Mouse (Mus musculus) brown adipose tissue, adult 24 weeks (tissue): ENCODE measurements around the gene 4930412O13Rik. TPM values are rescaled to one million over a fixed set of nuclear protein-coding genes. Genes with fewer than 3 reads are reported as not detected.

Experiments
- H3K27ac ChIP-seq: fragments of 200-500 bp; replicated peaks from 2 replicates; pipeline ENCODE4 v1.5.1; 2012; ENCODE audit warnings: low read depth, mild to moderate bottlenecking, low read length
- H3K4me1 ChIP-seq: fragments of 200-500 bp; 2 replicates; pipeline ENCODE4 v1.6.1; 2012; ENCODE audit warnings: low read length, mixed read lengths; ENCODE audit not compliant: control insufficient read depth, insufficient read depth, insufficient read length
- H3K4me3 ChIP-seq: fragments of 200-500 bp; 2 replicates; pipeline ENCODE4 v1.5.1; 2012; ENCODE audit warnings: low read depth, mild to moderate bottlenecking, low read length, moderate library complexity; ENCODE audit not compliant: insufficient read depth
- polyA plus RNA-seq: library from polyadenylated mRNA; stranded (reverse); fragments of >200 nt; gene quantifications from 2 replicates; pipeline ENCODE4 v1.2.4, GENCODE M21; 2012; ENCODE audit not compliant: missing spikeins, insufficient read depth, insufficient read length

The 4930412O13Rik gene
- not detected in 2 replicates for polyA plus RNA-seq

GRCm38 (mm10) chr2:9881051-9881591 lies at the start of gene 4930412O13Rik:
Gene 4930412O13Rik (plus strand): TSS chr2:9881252.
- H3K4me3 ChIP-seq, result no peak within 1 kb of the TSS; the same call in 1 of the 2 replicates
- H3K4me1 ChIP-seq, result peaks cover 4% of the 10 kb centered on the region; the same call in 1 of the 2 replicates
- no peak within 1 kb of the TSS for H3K27ac ChIP-seq

- no peaks in the 10 kb centered on the region for H3K4me1 ChIP-seq
- no peak overlapping the region for H3K27ac ChIP-seq
- no peak overlapping the region for H3K4me3 ChIP-seq
Observed at GRCm38 (mm10) chr2:9833712-9834111, 47.3 kb upstream of the 4930412O13Rik start.

- no peak overlapping the region for H3K4me3 ChIP-seq
- H3K27ac ChIP-seq, result no peak overlapping the region
- no peaks in the 10 kb centered on the region for H3K4me1 ChIP-seq
Observed at GRCm38 (mm10) chr2:9835195-9835594, 45.9 kb upstream of the 4930412O13Rik start.

GRCm38 (mm10) chr2:9852851-9853576 lies 28.0 kb upstream of the 4930412O13Rik start:
- H3K4me1 ChIP-seq, result no peaks in the 10 kb centered on the region
- no peak overlapping the region for H3K27ac ChIP-seq
- H3K4me3 ChIP-seq, result no peak overlapping the region

- Histone ChIP-seq H3K4me1 (no peaks in the 10 kb centered on the region), H3K27ac (no peak overlapping the region), H3K4me3 (no peak overlapping the region)
Observed at GRCm38 (mm10) chr2:9855861-9856260, 25.2 kb upstream of the 4930412O13Rik start.

- H3K4me3 ChIP-seq, result no peak overlapping the region
- no peaks in the 10 kb centered on the region for H3K4me1 ChIP-seq
Observed at GRCm38 (mm10) chr2:9860698-9861097, 20.4 kb upstream of the 4930412O13Rik start.

GRCm38 (mm10) chr2:9867092-9867825 lies 13.8 kb upstream of the 4930412O13Rik start:
- no peak overlapping the region for H3K4me3 ChIP-seq
- no peaks in the 10 kb centered on the region for H3K4me1 ChIP-seq
- no peak overlapping the region for H3K27ac ChIP-seq

More at GRCm38 (mm10) chr2:9860698-9861097, 20.4 kb upstream of the 4930412O13Rik start:
- H3K27ac ChIP-seq, result no peak overlapping the region

- H3K27ac ChIP-seq, result no peak overlapping the region
- no peak overlapping the region for H3K4me3 ChIP-seq
Observed at GRCm38 (mm10) chr2:9871141-9871716, 9.8 kb upstream of the 4930412O13Rik start.

GRCm38 (mm10) chr2:9871798-9872197 lies 9.3 kb upstream of the 4930412O13Rik start:
- H3K27ac ChIP-seq, result no peak overlapping the region
- H3K4me1 ChIP-seq, result no peaks in the 10 kb centered on the region
- H3K4me3 ChIP-seq, result no peak overlapping the region

More at GRCm38 (mm10) chr2:9871141-9871716, 9.8 kb upstream of the 4930412O13Rik start:
- no peaks in the 10 kb centered on the region for H3K4me1 ChIP-seq

GRCm38 (mm10) chr2:9872682-9873081 lies 8.4 kb upstream of the 4930412O13Rik start:
- Histone ChIP-seq H3K27ac (no peak overlapping the region), H3K4me1 (no peaks in the 10 kb centered on the region), H3K4me3 (no peak overlapping the region)

- H3K4me3 ChIP-seq, result no peak overlapping the region
Observed at GRCm38 (mm10) chr2:9873757-9874156, 7.3 kb upstream of the 4930412O13Rik start.

GRCm38 (mm10) chr2:9874467-9875219 lies 6.4 kb upstream of the 4930412O13Rik start:
- no peak overlapping the region for H3K27ac ChIP-seq
- H3K4me1 ChIP-seq, result peaks cover 4% of the 10 kb centered on the region; the same call in 1 of the 2 replicates
- no peak overlapping the region for H3K4me3 ChIP-seq

More at GRCm38 (mm10) chr2:9873757-9874156, 7.3 kb upstream of the 4930412O13Rik start:
- H3K27ac ChIP-seq, result no peak overlapping the region
- peaks cover 4% of the 10 kb centered on the region; the same call in 1 of the 2 replicates for H3K4me1 ChIP-seq

GRCm38 (mm10) chr2:9875220-9875619 lies 5.8 kb upstream of the 4930412O13Rik start:
- H3K27ac ChIP-seq, result no peak overlapping the region
- H3K4me1 ChIP-seq, result peaks cover 4% of the 10 kb centered on the region; the same call in 1 of the 2 replicates
- H3K4me3 ChIP-seq, result no peak overlapping the region

- H3K27ac ChIP-seq, result no peak overlapping the region
- no peak overlapping the region for H3K4me3 ChIP-seq
- peaks cover 4% of the 10 kb centered on the region; the same call in 1 of the 2 replicates for H3K4me1 ChIP-seq
Observed at GRCm38 (mm10) chr2:9875676-9876357, 5.2 kb upstream of the 4930412O13Rik start.
